In genomic region chr7:75910035-75910651, GRCm38 (mm10) we compare ENCODE assay signal across 8 mouse cellular contexts.
DNase-seq lines count a peak whose midpoint lies in the region; ATAC-seq and TF ChIP-seq lines count a peak whose summit lies in the region.

No protein-coding gene starts in this region.

- H3K4me3 ChIP-seq in limb, embryonic 12.5 days (replicated peaks) = peak overlapping the region; percentile 20
- H3K4me3 ChIP-seq in midbrain, embryonic 14.5 days (replicated peaks; ENCODE audit: low read depth, low read length) = peak overlapping the region; percentile 26
- H3K4me3 ChIP-seq in spleen, adult 2 months (ENCODE audit: extremely low read depth, insufficient read depth, insufficient read length) = 0 out of 2 replicates have a peak overlapping the region, but pooled peaks have one; percentile 16

- no peaks in the 10 kb centered on the region for H3K36me3 ChIP-seq in limb, embryonic 12.5 days
- H3K36me3 ChIP-seq in midbrain, embryonic 14.5 days (ENCODE audit: control insufficient read depth, insufficient read depth, low read length) = no peaks in the 10 kb centered on the region
- no peaks in the 10 kb centered on the region for H3K36me3 ChIP-seq in spleen, adult 2 months (ENCODE audit: control insufficient read depth, insufficient read depth, low read length)

- no peak overlapping the region for H3K9ac ChIP-seq in limb, embryonic 12.5 days (replicated peaks)
- peak overlapping the region; percentile 46 for H3K9ac ChIP-seq in midbrain, embryonic 14.5 days (replicated peaks; ENCODE audit: low read length)

- 12% methylated on average over 11 of the region's 11 CpGs for WGBS in limb, embryonic 12.5 days
- WGBS in midbrain, embryonic 14.5 days = 2% methylated on average over 11 of the region's 11 CpGs
- 8% methylated on average over 11 of the region's 11 CpGs for WGBS in spleen, adult 2 months

- peak; percentile 10 for DNase-seq in urinary bladder, postnatal 25 days (ENCODE audit: low spot score)
- DNase-seq in urinary bladder, postnatal 10 days (ENCODE audit: low spot score) = no peak
- DNase-seq in embryo, embryonic 11 days = peak; percentile 86
- DNase-seq in heart, adult 8-10 months (ENCODE audit: low spot score) = peak; percentile 50
- DNase-seq in kidney, adult 8-10 months = peak; percentile 34 to 54
- peak; percentile 94 for DNase-seq in midbrain, embryonic 14.5 days
- peak; percentile 32 to 62 for DNase-seq in spleen, adult 2 months (ENCODE audit: low read depth in 1 of 2, low spot score in 2 of 2)

- H3K4me2 ChIP-seq in limb, embryonic 12.5 days = peak overlapping the region; percentile 54
- peak overlapping the region; percentile 54 for H3K4me2 ChIP-seq in midbrain, embryonic 14.5 days (ENCODE audit: low read length)

- TF ChIP-seq CTCF in spleen, adult 2 months (IDR thresholded peaks at IDR 0.05; ENCODE audit: extremely low read depth, insufficient read depth, insufficient read length, insufficient replicate concordance) = peak; percentile 58; the same call in 1 of the 2 replicates

- TF ChIP-seq POLR2A in spleen, adult 2 months (IDR thresholded peaks at IDR 0.05; ENCODE audit: low read depth, low read length) = no peak

- peaks cover 7% of the 10 kb centered on the region for H3K4me1 ChIP-seq in limb, embryonic 12.5 days (replicated peaks)
- peaks cover 5% of the 10 kb centered on the region; the same call in 1 of the 2 replicates for H3K4me1 ChIP-seq in midbrain, embryonic 14.5 days (ENCODE audit: control insufficient read depth, insufficient read depth, low read length)
- no peaks in the 10 kb centered on the region for H3K4me1 ChIP-seq in spleen, adult 2 months (ENCODE audit: control insufficient read depth, insufficient read depth, insufficient read length)

- H3K27me3 ChIP-seq in limb, embryonic 12.5 days = no peaks in the 10 kb centered on the region
- no peaks in the 10 kb centered on the region for H3K27me3 ChIP-seq in midbrain, embryonic 14.5 days (ENCODE audit: control insufficient read depth, insufficient read depth, low read length)
- no peaks in the 10 kb centered on the region for H3K27me3 ChIP-seq in spleen, adult 2 months (ENCODE audit: control insufficient read depth, insufficient read depth, low read length)

- peak; percentile 61; the same call in 1 of the 2 replicates for ATAC-seq in limb, embryonic 12.5 days (ENCODE audit: insufficient number of reproducible peaks, insufficient read depth, low FRiP score, low TSS enrichment, low read depth)
- peak; percentile 79 for ATAC-seq in midbrain, embryonic 14.5 days (ENCODE audit: low FRiP score, low TSS enrichment)

- no peak overlapping the region for H3K27ac ChIP-seq in limb, embryonic 12.5 days
- H3K27ac ChIP-seq in midbrain, embryonic 14.5 days (replicated peaks; ENCODE audit: low read depth, low read length) = peak overlapping the region; percentile 79
- peak overlapping the region; percentile 19 for H3K27ac ChIP-seq in spleen, adult 2 months (ENCODE audit: insufficient read depth, low read length)

- H3K9me3 ChIP-seq in limb, embryonic 12.5 days = no peaks in the 10 kb centered on the region
- no peaks in the 10 kb centered on the region for H3K9me3 ChIP-seq in midbrain, embryonic 14.5 days (ENCODE audit: control insufficient read depth, low read length)
